Mouse (Mus musculus) liver, embryonic 12.5 days (tissue): Measurements from ENCODE around the gene Prrx2. TPM values are rescaled to one million over a fixed set of nuclear protein-coding genes. Genes with fewer than 3 reads are reported as not detected.
"Not testable (repeated sequence)": the region's sequence is repeated elsewhere in the genome, so short reads cannot be mapped to it uniquely, and the experiment has no call there.

Experiments used
- ATAC-seq: fragments of 200-750 bp; cut with Nextera tagmentation; 2 replicates; pipeline ENCODE4 v1.8.0; 2017; ENCODE audit warnings: moderate number of reproducible peaks, mild to moderate bottlenecking, moderate library complexity
- H3K27ac ChIP-seq: fragments of 300-500 bp; sonication (generic); 2 replicates; pipeline ENCODE4 v1.5.1; 2016; ENCODE audit warnings: mild to moderate bottlenecking
- H3K27me3 ChIP-seq: fragments of 300-500 bp; sonication (generic); replicated peaks from 2 replicates; pipeline ENCODE4 v1.6.1; 2016; ENCODE audit warnings: mild to moderate bottlenecking, moderate library complexity
- H3K36me3 ChIP-seq: fragments of 300-500 bp; sonication (generic); 2 replicates; pipeline ENCODE4 v1.6.1; 2016; ENCODE audit warnings: mild to moderate bottlenecking, moderate library complexity
- H3K4me1 ChIP-seq: fragments of 300-500 bp; sonication (generic); 2 replicates; pipeline ENCODE4 v1.6.1; 2016
- H3K4me2 ChIP-seq: fragments of 300-500 bp; sonication (generic); 2 replicates; pipeline ENCODE4 v1.6.1; 2016; ENCODE audit warnings: mild to moderate bottlenecking, moderate library complexity
- H3K4me3 ChIP-seq: fragments of 300-500 bp; sonication (generic); 2 replicates; pipeline ENCODE4 v1.5.1; 2016; ENCODE audit warnings: mild to moderate bottlenecking, moderate library complexity
- H3K9ac ChIP-seq: fragments of 300-500 bp; sonication (generic); 2 replicates; pipeline ENCODE4 v1.6.1; 2016; ENCODE audit warnings: mild to moderate bottlenecking, moderate library complexity
- H3K9me3 ChIP-seq: fragments of 300-500 bp; sonication (generic); replicated peaks from 2 replicates; pipeline ENCODE4 v1.6.1; 2016; ENCODE audit warnings: mild to moderate bottlenecking, moderate library complexity
- WGBS: fragments of 180-500 bp; shearing (Covaris S2); methylation state at CpG from one replicate; pipeline ENCODE4 v1.1.7; 2016; ENCODE audit not compliant: insufficient replicate concordance; 5-methylcytosine and 5-hydroxymethylcytosine counted together
- polyA plus RNA-seq: library from polyadenylated mRNA; unstranded; fragments of >200 nt; fragmentation: Nextera tagmentation; extraction: Ambion mirVana; gene quantifications from 2 replicates; pipeline ENCODE4 v1.2.1, GENCODE M21; 2016

The Prrx2 gene
- polyA plus RNA-seq, 1 experiment from 2014 or later, result 2.5 TPM

DNA sequence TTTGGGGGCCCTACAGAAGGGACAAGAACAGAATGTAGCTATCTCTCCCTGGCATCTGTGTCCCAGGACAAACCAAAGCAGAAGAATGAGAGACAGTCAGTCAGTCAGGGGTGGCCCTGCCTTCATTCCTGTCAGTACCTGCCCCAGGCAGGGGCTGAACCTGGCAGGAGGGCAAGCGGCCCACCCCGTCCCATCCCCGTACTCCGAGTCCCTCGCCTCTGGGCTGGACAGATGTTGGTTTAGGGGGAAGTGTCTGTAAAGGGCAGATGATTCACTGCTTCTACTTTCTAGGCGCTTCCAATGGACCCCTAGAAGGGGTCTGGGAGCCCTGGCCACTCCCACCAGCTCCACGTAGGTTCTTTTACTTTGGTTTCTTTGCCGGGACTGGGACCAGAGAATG is 67.5 kb downstream of the Prrx2 start:
- H3K4me1 ChIP-seq, result peaks cover 2% of the 10 kb centered on the region
- WGBS, result 42% methylated on average over 8 of the region's 8 CpGs
- H3K4me3 ChIP-seq, result no peak overlapping the region

DNA sequence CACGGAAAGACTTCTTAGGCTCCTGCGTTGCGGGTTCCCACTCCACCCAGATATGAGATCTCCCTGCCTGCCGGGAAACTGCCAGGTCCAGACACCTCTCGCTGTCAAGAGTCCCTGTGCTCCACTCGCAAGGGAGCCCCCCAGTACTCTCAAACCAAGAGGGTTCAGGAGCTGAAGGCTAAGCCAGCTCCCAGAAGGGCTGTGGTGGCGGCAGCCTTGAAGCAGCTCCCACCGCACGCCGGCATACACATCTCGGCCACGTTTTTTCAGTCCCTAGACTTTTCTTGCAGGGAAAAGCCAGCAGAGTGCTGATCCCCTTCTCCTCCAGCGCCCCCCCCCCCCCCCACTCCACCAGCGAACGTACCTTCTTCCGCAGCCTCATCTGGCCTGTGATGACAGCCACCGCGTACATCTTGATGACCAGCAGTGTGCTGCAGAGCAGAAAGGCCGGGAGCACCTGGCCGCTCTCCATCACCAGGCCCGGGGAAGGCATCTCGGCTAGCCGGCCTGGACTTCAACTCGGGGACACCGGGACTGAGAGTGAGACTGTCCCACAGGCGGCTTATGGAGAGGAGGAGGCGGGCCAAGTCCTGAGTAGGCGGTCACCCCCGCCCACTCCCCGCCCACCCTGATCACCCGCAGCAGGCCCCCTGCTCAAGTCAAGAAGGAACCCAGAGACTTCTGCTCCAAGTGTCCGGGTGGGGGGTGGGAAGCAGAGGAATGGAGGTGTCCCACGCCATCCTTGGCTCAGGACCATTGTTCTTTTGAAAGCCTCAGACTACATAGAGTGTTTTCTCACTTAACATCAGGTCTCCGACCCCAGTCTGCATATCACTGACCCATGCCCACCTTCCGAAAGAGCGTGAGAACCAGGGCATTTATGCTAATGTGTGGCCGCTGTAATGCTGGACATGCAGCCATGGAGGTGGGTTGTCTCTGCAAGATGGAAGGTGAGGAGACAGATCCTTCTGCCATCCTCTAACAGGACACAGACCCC is 68.3 kb downstream of the Prrx2 start:
- Histone ChIP-seq H3K4me1 (no peaks in the 10 kb centered on the region; the same call in 1 of the 2 replicates), H3K4me3 (peak overlapping the region; percentile 26), H3K27ac (no peak overlapping the region), H3K4me2 (peak overlapping the region; percentile 47), H3K9ac (no peak overlapping the region), H3K36me3 (no peaks in the 10 kb centered on the region), H3K9me3 (no peaks in the 10 kb centered on the region), H3K27me3 (peaks cover 49% of the 10 kb centered on the region)
- ATAC-seq, result no peak
- WGBS, result 14% methylated on average over 36 of the region's 37 CpGs

More for the DNA sequence above, 67.5 kb downstream of the Prrx2 start:
- Histone ChIP-seq H3K9ac (no peak overlapping the region), H3K4me2 (no peak overlapping the region), H3K36me3 (no peaks in the 10 kb centered on the region), H3K9me3 (no peaks in the 10 kb centered on the region), H3K27me3 (peaks cover 49% of the 10 kb centered on the region), H3K27ac (no peak overlapping the region)
- no peak for ATAC-seq

DNA sequence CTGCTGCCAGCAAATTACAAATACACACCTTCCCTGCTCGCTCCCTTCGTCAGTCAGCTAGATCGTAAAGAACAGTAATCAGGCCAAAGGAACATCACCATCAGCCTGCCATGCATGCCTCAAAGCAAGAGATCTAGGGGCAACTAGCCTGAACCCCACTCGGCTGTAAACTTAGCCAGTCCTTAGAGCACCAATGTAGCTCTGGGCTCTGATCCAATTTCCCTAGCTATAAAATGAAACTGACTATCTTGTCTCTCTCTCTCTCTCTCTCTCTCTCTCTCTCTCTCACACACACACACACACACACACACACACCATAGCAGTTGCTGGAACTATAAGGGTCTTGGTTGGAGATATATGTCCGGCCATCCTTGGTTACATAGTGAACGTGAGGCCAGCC is 69.5 kb downstream of the Prrx2 start:
- WGBS, result 75% methylated on average over 6 of the region's 6 CpGs

DNA sequence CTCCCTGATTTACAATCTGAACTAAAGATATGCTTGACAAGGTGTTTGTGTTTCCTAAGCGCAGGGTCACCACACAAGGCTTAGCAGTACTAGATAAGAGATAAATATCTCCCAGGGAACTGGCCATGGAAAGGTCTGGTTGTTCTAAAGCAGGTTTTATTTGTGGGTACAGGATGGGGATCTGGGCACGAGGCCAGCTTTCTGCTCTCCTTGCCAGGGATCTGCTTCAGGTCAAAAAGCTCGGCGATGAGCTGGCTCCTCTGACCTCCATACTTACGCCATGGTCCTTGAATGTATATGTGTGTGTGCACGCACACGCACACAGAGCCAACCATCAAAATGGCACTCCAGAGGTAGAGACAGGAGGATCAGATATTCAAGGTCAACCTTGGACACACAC is 70.2 kb downstream of the Prrx2 start:
- peaks cover 49% of the 10 kb centered on the region for H3K27me3 ChIP-seq
- no peak for ATAC-seq
- WGBS, result 75% methylated on average over 7 of the region's 7 CpGs
- H3K4me3 ChIP-seq, result no peak overlapping the region
- H3K36me3 ChIP-seq, result no peaks in the 10 kb centered on the region
- no peak overlapping the region for H3K4me2 ChIP-seq
- H3K4me1 ChIP-seq, result no peaks in the 10 kb centered on the region; the same call in 1 of the 2 replicates
- no peak overlapping the region for H3K9ac ChIP-seq
- no peak overlapping the region for H3K27ac ChIP-seq
- H3K9me3 ChIP-seq, result no peaks in the 10 kb centered on the region

More for the DNA sequence above, 69.5 kb downstream of the Prrx2 start:
- H3K9ac ChIP-seq, result no peak overlapping the region
- no peaks in the 10 kb centered on the region for H3K9me3 ChIP-seq
- no peak overlapping the region for H3K4me3 ChIP-seq
- no peak for ATAC-seq
- H3K36me3 ChIP-seq, result no peaks in the 10 kb centered on the region
- no peak overlapping the region for H3K4me2 ChIP-seq
- no peaks in the 10 kb centered on the region; the same call in 1 of the 2 replicates for H3K4me1 ChIP-seq
- peaks cover 49% of the 10 kb centered on the region for H3K27me3 ChIP-seq
- H3K27ac ChIP-seq, result no peak overlapping the region

DNA sequence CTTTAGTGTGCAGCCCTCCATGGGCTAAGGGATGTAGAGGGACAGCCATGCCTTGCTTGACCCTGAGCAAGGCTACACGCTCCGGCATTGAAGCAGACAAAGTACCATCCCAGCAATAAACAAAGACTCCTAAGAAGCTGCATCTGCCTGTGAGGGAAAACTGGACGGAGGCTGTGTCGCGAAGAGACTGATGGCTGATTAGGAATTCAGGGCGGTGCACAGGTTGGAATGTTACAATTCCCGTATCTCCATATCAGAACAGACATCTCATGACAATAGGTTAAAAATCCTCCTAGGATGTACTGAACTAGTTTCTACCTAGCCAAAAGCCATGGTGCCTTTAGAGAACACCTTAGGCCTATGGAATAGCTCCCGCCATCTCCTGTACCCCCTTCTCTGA is 71.1 kb downstream of the Prrx2 start:
- no peaks in the 10 kb centered on the region for H3K9me3 ChIP-seq
- H3K36me3 ChIP-seq, result no peaks in the 10 kb centered on the region
- no peak overlapping the region for H3K27ac ChIP-seq
- no peak overlapping the region for H3K9ac ChIP-seq
- no peaks in the 10 kb centered on the region; the same call in 1 of the 2 replicates for H3K4me1 ChIP-seq
- no peak overlapping the region for H3K4me2 ChIP-seq
- WGBS, result 77% methylated on average over 8 of the region's 8 CpGs
- peaks cover 46% of the 10 kb centered on the region for H3K27me3 ChIP-seq
- no peak overlapping the region for H3K4me3 ChIP-seq
- ATAC-seq, result no peak

DNA sequence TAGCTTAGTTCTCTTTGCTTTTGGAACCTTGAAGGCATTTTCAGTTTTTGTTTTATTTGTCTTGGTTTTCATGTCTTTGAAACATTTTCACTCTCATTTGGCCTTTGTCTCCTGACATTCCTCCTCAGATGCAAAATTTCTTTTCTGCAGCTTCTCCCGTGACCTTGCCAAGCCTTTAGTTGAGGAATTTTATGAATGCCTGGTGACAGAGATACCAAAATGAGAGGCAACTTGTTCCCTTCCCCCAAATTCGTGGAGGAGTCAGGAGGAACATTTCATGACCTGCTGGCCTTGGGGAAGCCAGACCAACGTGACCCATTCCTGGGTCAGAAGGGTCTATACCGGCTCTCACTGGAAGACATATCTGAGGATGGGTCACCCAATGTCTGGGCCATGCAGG is 71.9 kb downstream of the Prrx2 start:
- WGBS, result 58% methylated on average over 4 of the region's 4 CpGs

DNA sequence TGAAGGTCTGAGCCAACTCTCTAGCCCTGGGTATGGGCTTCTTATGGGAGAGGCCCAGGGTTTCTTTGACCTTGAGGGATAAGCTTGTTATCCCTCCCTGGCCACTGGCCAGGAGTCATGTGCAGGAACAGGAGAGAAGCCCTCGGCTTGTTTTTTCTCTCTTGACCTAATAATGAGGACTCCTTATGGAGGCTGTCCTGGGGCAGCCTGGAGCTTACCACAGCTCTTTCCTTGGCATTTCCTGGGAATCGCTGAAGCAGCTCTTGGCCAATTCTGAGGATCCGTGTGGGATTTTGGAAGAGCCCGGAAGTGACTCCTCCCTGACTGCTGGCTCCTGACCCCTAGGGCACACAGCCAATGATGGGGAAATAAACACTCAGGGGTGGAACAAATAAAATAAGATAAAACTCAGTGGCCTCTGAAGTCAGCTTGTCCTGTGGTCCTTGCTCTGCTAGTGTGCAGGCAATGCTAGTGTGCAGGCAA is 77.6 kb downstream of the Prrx2 start:
- H3K9me3 ChIP-seq, result no peaks in the 10 kb centered on the region
- 0 out of 2 replicates have a peak, but pooled peaks cover 3% of the 10 kb centered on the region for H3K4me1 ChIP-seq
- H3K9ac ChIP-seq, result no peak overlapping the region
- no peak overlapping the region for H3K4me3 ChIP-seq
- peaks cover 4% of the 10 kb centered on the region; the same call in 1 of the 2 replicates for H3K27me3 ChIP-seq
- H3K36me3 ChIP-seq, result no peaks in the 10 kb centered on the region
- H3K27ac ChIP-seq, result no peak overlapping the region
- no peak for ATAC-seq
- no peak overlapping the region for H3K4me2 ChIP-seq
- WGBS, result 37% methylated on average over 4 of the region's 4 CpGs

More for the DNA sequence above, 71.9 kb downstream of the Prrx2 start:
- Histone ChIP-seq H3K27me3 (peaks cover 38% of the 10 kb centered on the region), H3K9ac (no peak overlapping the region), H3K4me1 (no peaks in the 10 kb centered on the region; the same call in 1 of the 2 replicates), H3K4me3 (no peak overlapping the region), H3K4me2 (no peak overlapping the region), H3K36me3 (no peaks in the 10 kb centered on the region), H3K27ac (no peak overlapping the region), H3K9me3 (no peaks in the 10 kb centered on the region)
- no peak for ATAC-seq

DNA sequence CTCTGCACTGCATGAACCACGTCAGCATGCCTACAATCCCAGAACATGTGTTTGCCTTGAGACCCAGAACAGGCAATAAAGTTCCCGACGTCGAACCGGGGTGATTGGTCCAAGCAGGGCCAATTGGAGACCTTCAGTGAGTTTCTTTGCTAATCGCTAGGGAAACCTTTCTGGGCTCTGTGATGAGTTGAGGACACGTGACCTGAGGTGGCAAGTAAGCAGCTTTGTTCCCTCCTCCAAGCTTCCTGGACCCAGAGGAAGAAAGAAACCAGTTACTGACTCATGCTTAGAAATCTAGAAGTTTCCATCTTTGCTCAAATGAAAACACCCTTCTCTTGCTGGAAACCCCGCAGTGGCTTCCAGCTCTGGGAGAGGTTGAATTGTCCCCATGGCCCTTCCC is 78.2 kb downstream of the Prrx2 start:
- Histone ChIP-seq H3K9me3 (no peaks in the 10 kb centered on the region), H3K4me3 (no peak overlapping the region), H3K27me3 (peaks cover 4% of the 10 kb centered on the region; the same call in 1 of the 2 replicates), H3K4me1 (0 out of 2 replicates have a peak, but pooled peaks cover 3% of the 10 kb centered on the region), H3K4me2 (no peak overlapping the region), H3K27ac (no peak overlapping the region), H3K9ac (no peak overlapping the region), H3K36me3 (no peaks in the 10 kb centered on the region)
- ATAC-seq, result no peak
- WGBS, result 65% methylated on average over 8 of the region's 8 CpGs

DNA sequence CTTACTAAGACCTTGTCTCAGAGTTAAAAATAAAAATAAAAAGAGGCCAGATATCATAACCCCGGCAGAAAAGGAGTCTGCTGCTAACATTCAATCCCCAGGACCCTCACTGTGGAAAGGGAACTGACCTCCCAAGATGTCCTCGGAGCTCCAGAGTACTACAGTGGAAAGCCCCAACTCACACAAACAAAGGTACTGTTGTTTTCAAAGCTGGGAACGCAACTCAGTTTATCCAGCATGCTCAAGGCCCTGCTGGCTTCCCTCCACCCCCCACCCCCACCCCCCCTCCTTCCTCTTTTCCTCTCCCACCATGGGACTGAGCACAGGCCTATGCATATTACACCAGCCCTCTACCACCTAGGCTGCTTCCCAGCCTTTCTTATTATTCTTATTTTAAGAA is 80.1 kb downstream of the Prrx2 start:
- H3K4me3 ChIP-seq, result no peak overlapping the region
- ATAC-seq, result no peak
- H3K9ac ChIP-seq, result no peak overlapping the region
- 45% methylated on average over 3 of the region's 3 CpGs for WGBS
- H3K36me3 ChIP-seq, result no peaks in the 10 kb centered on the region
- H3K9me3 ChIP-seq, result no peaks in the 10 kb centered on the region
- no peak overlapping the region for H3K4me2 ChIP-seq
- H3K27me3 ChIP-seq, result peaks cover 8% of the 10 kb centered on the region
- H3K4me1 ChIP-seq, result peaks cover 3% of the 10 kb centered on the region; the same call in 1 of the 2 replicates
- H3K27ac ChIP-seq, result no peak overlapping the region

DNA sequence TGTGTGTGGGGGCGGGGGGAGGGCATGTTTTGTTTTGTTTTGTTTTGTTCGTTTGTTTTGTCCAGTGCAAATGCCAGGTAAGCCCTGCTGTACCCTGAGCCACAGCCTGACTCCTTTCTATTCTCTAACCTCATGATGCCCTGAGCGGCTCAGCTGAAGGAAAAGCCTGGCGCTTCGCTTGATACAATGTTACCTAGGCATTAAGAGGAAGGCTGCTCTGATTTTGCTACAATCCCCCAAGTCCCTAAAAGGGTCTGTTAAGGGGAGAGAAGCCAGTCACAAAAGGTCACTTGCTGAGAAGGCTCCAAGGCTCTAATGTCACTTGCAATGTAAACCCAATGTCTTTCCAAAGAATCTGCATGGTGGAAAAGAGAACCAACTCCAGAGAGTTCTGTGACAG is 80.6 kb downstream of the Prrx2 start:
- no peak overlapping the region for H3K4me2 ChIP-seq
- no peak overlapping the region for H3K27ac ChIP-seq
- ATAC-seq, result no peak
- H3K4me1 ChIP-seq, result peaks cover 3% of the 10 kb centered on the region; the same call in 1 of the 2 replicates
- no peak overlapping the region for H3K9ac ChIP-seq
- peaks cover 8% of the 10 kb centered on the region for H3K27me3 ChIP-seq
- no peaks in the 10 kb centered on the region for H3K36me3 ChIP-seq
- no peak overlapping the region for H3K4me3 ChIP-seq
- 74% methylated on average over 5 of the region's 5 CpGs for WGBS
- H3K9me3 ChIP-seq, result no peaks in the 10 kb centered on the region

DNA sequence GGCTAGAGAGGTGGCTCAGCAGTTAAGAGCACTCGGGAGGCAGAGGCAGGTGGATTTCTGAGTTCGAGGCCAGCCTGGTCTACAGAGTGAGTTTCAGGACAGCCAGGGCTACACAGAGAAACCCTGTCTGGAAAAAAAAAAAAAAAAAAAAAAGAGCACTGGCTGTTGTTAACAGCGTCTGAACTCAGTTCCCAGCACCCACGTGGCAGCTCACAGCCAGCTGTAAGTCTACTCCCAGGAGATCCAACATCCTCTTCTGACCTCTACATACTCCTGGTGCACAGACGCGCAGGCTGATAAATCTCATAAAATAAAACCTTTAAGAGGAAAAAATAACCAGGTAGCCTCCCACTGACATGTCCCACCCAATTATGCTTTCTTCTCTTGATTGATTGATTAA is 81.2 kb downstream of the Prrx2 start:
- not testable (repeated sequence) for H3K36me3 ChIP-seq, H3K9me3 ChIP-seq, H3K27ac ChIP-seq, H3K4me1 ChIP-seq, ATAC-seq, H3K4me3 ChIP-seq, H3K4me2 ChIP-seq, H3K27me3 ChIP-seq, H3K9ac ChIP-seq
- WGBS, result 61% methylated on average over 6 of the region's 6 CpGs

DNA sequence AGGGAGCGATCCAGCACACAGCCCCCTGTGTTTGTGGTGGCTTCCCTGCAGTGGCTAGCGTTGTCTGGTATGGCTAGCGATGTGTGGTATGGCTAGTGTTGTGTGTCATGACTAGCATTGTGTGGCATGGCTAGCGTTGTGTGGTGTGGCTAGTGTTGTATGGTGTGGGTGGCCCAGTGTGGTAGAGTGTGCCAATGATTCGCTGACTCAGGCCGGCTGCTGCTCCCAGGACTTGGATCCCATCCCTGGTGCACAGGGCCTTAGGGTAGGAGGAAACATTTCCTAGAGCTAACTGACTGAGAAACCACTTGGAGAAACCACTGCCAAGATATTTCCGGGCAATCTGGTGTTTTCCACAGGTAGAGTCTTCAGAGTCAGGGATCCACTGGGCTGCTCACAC is 82.9 kb downstream of the Prrx2 start:
- Histone ChIP-seq H3K27ac (no peak overlapping the region), H3K36me3 (no peaks in the 10 kb centered on the region), H3K9ac (no peak overlapping the region), H3K27me3 (peaks cover 5% of the 10 kb centered on the region), H3K4me1 (peaks cover 3% of the 10 kb centered on the region; the same call in 1 of the 2 replicates), H3K9me3 (no peaks in the 10 kb centered on the region), H3K4me2 (no peak overlapping the region), H3K4me3 (no peak overlapping the region)
- ATAC-seq, result no peak
- whole genome bisulfite sequencing, result 80% methylated on average over 7 of the region's 7 CpGs
